Mouse (Mus musculus): ENCODE data around the gene Rsph6a. TPM values are rescaled to one million over a fixed set of nuclear protein-coding genes. Genes with fewer than 3 reads are reported as not detected.
A peak's percentile ranks its signal among the peaks of the same experiment; 100 is the strongest.

The Rsph6a gene
- polyA plus RNA-seq, 1 experiment from 2014 or later: not detected

GRCm38 (mm10) chr7:19022189-19022958 is 32.1 kb upstream of the Rsph6a start:
- ATAC-seq (ENCODE audit: low FRiP score, low TSS enrichment): no peak
- H3K9me3 ChIP-seq (ENCODE audit: control insufficient read depth, low read length): no peaks in the 10 kb centered on the region
- TF ChIP-seq EP300 (optimal IDR thresholded peaks at IDR 0.05) (no peak), CTCF (IDR thresholded peaks at IDR 0.05; ENCODE audit: low read depth) (no peak)
- H3K4me1 ChIP-seq (replicated peaks; ENCODE audit: control insufficient read depth, insufficient read depth): no peaks in the 10 kb centered on the region
- 39% methylated on average over 18 of the region's 18 CpGs for WGBS
- peak overlapping the region; percentile 45 for H3K4me2 ChIP-seq (replicated peaks; ENCODE audit: low read depth)
- H3K36me3 ChIP-seq (ENCODE audit: control insufficient read depth, insufficient read depth, low read length): no peaks in the 10 kb centered on the region
- peak; percentile 67 for DNase-seq (ENCODE audit: low spot score)
- H3K27me3 ChIP-seq (ENCODE audit: control insufficient read depth, insufficient read depth, low read length): 0 out of 2 replicates have a peak, but pooled peaks cover 7% of the 10 kb centered on the region
- H3K27ac ChIP-seq (replicated peaks): peak overlapping the region; percentile 70
- peak overlapping the region; percentile 48 for H3K9ac ChIP-seq (ENCODE audit: low read length)
- peak overlapping the region; percentile 42 for H3K4me3 ChIP-seq (ENCODE audit: low read depth, low read length)

DNA sequence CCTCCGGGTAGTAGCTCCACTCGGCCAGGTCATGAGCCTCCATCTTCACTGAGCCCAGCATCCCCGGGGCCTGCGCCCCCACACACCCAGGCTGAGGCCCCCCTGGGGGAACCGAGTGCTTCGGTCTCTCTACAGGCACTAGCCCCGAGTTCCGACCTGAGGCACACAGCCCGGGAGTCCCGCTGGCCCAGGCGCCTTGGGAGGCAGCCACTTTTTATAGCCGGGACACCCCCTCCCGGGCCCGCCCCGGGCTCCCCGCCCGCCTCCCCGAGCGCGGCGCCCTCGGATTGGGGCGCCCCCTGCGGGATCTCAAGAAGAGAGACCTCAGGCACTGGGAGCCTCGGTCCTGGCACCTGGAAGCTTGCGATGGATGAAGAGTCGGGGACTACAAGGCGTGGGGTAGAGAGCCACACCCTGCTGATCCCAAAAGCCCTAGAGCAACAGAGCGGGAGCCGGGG is 31.1 kb upstream of the Rsph6a start, which contains the start of gene Foxa3:
Gene Foxa3, minus strand, starts transcription at position 182 of the 458 bp plus-strand sequence.
- no peaks in the 10 kb centered on the region for H3K36me3 ChIP-seq (ENCODE audit: control insufficient read depth, insufficient read depth, low read length)
- H3K9ac ChIP-seq (ENCODE audit: low read length): peak within 1 kb of the TSS; percentile 88
- WGBS: 1% methylated on average over 29 of the region's 30 CpGs
- no peaks in the 10 kb centered on the region for H3K4me1 ChIP-seq (replicated peaks; ENCODE audit: control insufficient read depth, insufficient read depth)
- ATAC-seq (ENCODE audit: low FRiP score, low TSS enrichment) (peak; percentile 71), DNase-seq (ENCODE audit: low spot score) (peak; percentile 89)
- peak within 1 kb of the TSS; percentile 97 for H3K4me3 ChIP-seq (ENCODE audit: low read depth, low read length)
- TF ChIP-seq EP300 (optimal IDR thresholded peaks at IDR 0.05) (no peak), CTCF (IDR thresholded peaks at IDR 0.05; ENCODE audit: low read depth) (peak; percentile 68)
- H3K27me3 ChIP-seq (ENCODE audit: control insufficient read depth, insufficient read depth, low read length): 0 out of 2 replicates have a peak, but pooled peaks cover 7% of the 10 kb centered on the region
- peak within 1 kb of the TSS; percentile 73 for H3K27ac ChIP-seq (replicated peaks)
- no peaks in the 10 kb centered on the region for H3K9me3 ChIP-seq (ENCODE audit: control insufficient read depth, low read length)
- peak within 1 kb of the TSS; percentile 92 for H3K4me2 ChIP-seq (replicated peaks; ENCODE audit: low read depth)

GRCm38 (mm10) chr7:19024096-19024506 is 30.4 kb upstream of the Rsph6a start, which contains the start of gene Sympk:
Gene Sympk (plus strand): TSS chr7:19024377.
- H3K27ac ChIP-seq (replicated peaks): peak within 1 kb of the TSS; percentile 73
- H3K27me3 ChIP-seq (ENCODE audit: control insufficient read depth, insufficient read depth, low read length): 0 out of 2 replicates have a peak, but pooled peaks cover 7% of the 10 kb centered on the region
- H3K4me1 ChIP-seq (replicated peaks; ENCODE audit: control insufficient read depth, insufficient read depth): no peaks in the 10 kb centered on the region
- peak within 1 kb of the TSS; percentile 88 for H3K9ac ChIP-seq (ENCODE audit: low read length)
- ATAC-seq (ENCODE audit: low FRiP score, low TSS enrichment) (peak; percentile 93), DNase-seq (ENCODE audit: low spot score) (peak; percentile 96)
- TF ChIP-seq EP300 (optimal IDR thresholded peaks at IDR 0.05) (no peak), CTCF (IDR thresholded peaks at IDR 0.05; ENCODE audit: low read depth) (no peak)
- peaks cover 1% of the 10 kb centered on the region for H3K36me3 ChIP-seq (ENCODE audit: control insufficient read depth, insufficient read depth, low read length)
- WGBS: under 1% methylated on average over 50 of the region's 50 CpGs
- H3K4me2 ChIP-seq (replicated peaks; ENCODE audit: low read depth): peak within 1 kb of the TSS; percentile 92
- H3K9me3 ChIP-seq (ENCODE audit: control insufficient read depth, low read length): no peaks in the 10 kb centered on the region
- H3K4me3 ChIP-seq (ENCODE audit: low read depth, low read length): peak within 1 kb of the TSS; percentile 97

GRCm38 (mm10) chr7:19024581-19025255 is 29.8 kb upstream of the Rsph6a start:
- H3K4me1 ChIP-seq (replicated peaks; ENCODE audit: control insufficient read depth, insufficient read depth): no peaks in the 10 kb centered on the region
- H3K4me2 ChIP-seq (replicated peaks; ENCODE audit: low read depth): peak overlapping the region; percentile 92
- peak overlapping the region; percentile 97 for H3K4me3 ChIP-seq (ENCODE audit: low read depth, low read length)
- peak; percentile 51 for DNase-seq (ENCODE audit: low spot score)
- WGBS: 1% methylated on average over 28 of the region's 36 CpGs
- TF ChIP-seq CTCF (IDR thresholded peaks at IDR 0.05; ENCODE audit: low read depth) (no peak), EP300 (optimal IDR thresholded peaks at IDR 0.05) (no peak)
- H3K9me3 ChIP-seq (ENCODE audit: control insufficient read depth, low read length): no peaks in the 10 kb centered on the region
- 0 out of 2 replicates have a peak, but pooled peaks cover 7% of the 10 kb centered on the region for H3K27me3 ChIP-seq (ENCODE audit: control insufficient read depth, insufficient read depth, low read length)
- H3K36me3 ChIP-seq (ENCODE audit: control insufficient read depth, insufficient read depth, low read length): peaks cover 8% of the 10 kb centered on the region
- H3K9ac ChIP-seq (ENCODE audit: low read length): peak overlapping the region; percentile 88
- H3K27ac ChIP-seq (replicated peaks): peak overlapping the region; percentile 73
- peak; percentile 50 for ATAC-seq (ENCODE audit: low FRiP score, low TSS enrichment)

DNA sequence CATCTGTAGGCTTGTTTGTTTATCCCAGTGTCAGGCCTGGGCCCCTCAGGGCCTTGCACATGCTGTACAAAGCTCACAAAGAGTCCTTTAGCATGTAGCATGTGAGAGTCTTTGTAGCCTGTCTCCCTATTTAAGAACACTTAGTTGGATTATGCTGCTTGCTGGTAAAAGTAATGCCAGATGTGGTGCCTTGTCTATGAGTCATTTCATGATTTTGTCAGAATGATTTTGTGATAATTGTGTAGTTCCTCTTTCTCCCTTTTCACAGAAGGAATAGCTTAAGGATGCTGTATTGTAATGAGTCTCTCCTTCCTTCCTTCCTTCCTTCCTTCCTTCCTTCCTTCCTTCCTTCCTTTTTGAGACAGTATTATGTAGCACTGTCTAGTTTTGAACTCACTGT is 26.4 kb upstream of the Rsph6a start:
- ATAC-seq (ENCODE audit: low FRiP score, low TSS enrichment): no peak
- H3K27ac ChIP-seq (replicated peaks): no peak overlapping the region

More for the DNA sequence above, 26.4 kb upstream of the Rsph6a start:
- no peak for DNase-seq (ENCODE audit: low spot score)
- no peak for TF ChIP-seq EP300 (optimal IDR thresholded peaks at IDR 0.05)
- TF ChIP-seq CTCF (IDR thresholded peaks at IDR 0.05; ENCODE audit: low read depth): no peak
- H3K4me2 ChIP-seq (replicated peaks; ENCODE audit: low read depth): no peak overlapping the region
- H3K9ac ChIP-seq (ENCODE audit: low read length): no peak overlapping the region
- no peak overlapping the region for H3K4me3 ChIP-seq (ENCODE audit: low read depth, low read length)
- H3K4me1 ChIP-seq (replicated peaks; ENCODE audit: control insufficient read depth, insufficient read depth): no peaks in the 10 kb centered on the region
- peaks cover 21% of the 10 kb centered on the region for H3K36me3 ChIP-seq (ENCODE audit: control insufficient read depth, insufficient read depth, low read length)
- no peaks in the 10 kb centered on the region for H3K9me3 ChIP-seq (ENCODE audit: control insufficient read depth, low read length)
- H3K27me3 ChIP-seq (ENCODE audit: control insufficient read depth, insufficient read depth, low read length): 0 out of 2 replicates have a peak, but pooled peaks cover 7% of the 10 kb centered on the region

Measured in stomach, postnatal 0 days (tissue).